Mouse (Mus musculus): ENCODE results near the gene Capn7. TPM values are rescaled to one million over a fixed set of nuclear protein-coding genes. Genes with fewer than 3 reads are reported as not detected.

Capn7 gene
- polyA plus RNA-seq, 1 experiment from 2014 or later: 41.4 TPM

GRCm38 (mm10) chr14:31388086-31388872 lies 51.8 kb downstream of the Capn7 start:
- 32% methylated on average over 13 of the region's 13 CpGs for WGBS
- H3K9me3 ChIP-seq: no peaks in the 10 kb centered on the region
- H3K27ac ChIP-seq: peak overlapping the region; percentile 75; the same call in 1 of the 2 replicates
- no peak overlapping the region for H3K4me3 ChIP-seq
- peaks cover 52% of the 10 kb centered on the region for H3K4me1 ChIP-seq
- peaks cover 10% of the 10 kb centered on the region for H3K36me3 ChIP-seq
- H3K27me3 ChIP-seq: no peaks in the 10 kb centered on the region
- ATAC-seq (ENCODE audit: low FRiP score, low read depth): no peak
- 0 out of 2 replicates have a peak overlapping the region, but pooled peaks have one; percentile 4 for H3K4me2 ChIP-seq (replicated peaks)
- H3K9ac ChIP-seq: 0 out of 2 replicates have a peak overlapping the region, but pooled peaks have one; percentile 39

- Histone ChIP-seq H3K36me3 (peaks cover 6% of the 10 kb centered on the region; the same call in 1 of the 2 replicates), H3K27ac (0 out of 2 replicates have a peak overlapping the region, but pooled peaks have one; percentile 15), H3K27me3 (no peaks in the 10 kb centered on the region), H3K9ac (no peak overlapping the region), H3K4me1 (peaks cover 46% of the 10 kb centered on the region), H3K4me3 (no peak overlapping the region), H3K9me3 (no peaks in the 10 kb centered on the region), H3K4me2 (replicated peaks) (no peak overlapping the region)
- 91% methylated on average over 8 of the region's 8 CpGs for WGBS
- no peak for ATAC-seq (ENCODE audit: low FRiP score, low read depth)
Measured at GRCm38 (mm10) chr14:31389421-31390147, 53.1 kb downstream of the Capn7 start.

- peaks cover 15% of the 10 kb centered on the region for H3K36me3 ChIP-seq
- H3K4me2 ChIP-seq (replicated peaks): no peak overlapping the region
- H3K27me3 ChIP-seq: no peaks in the 10 kb centered on the region
- no peak overlapping the region for H3K4me3 ChIP-seq
- H3K27ac ChIP-seq: no peak overlapping the region
- H3K4me1 ChIP-seq: peaks cover 26% of the 10 kb centered on the region
- H3K9me3 ChIP-seq: peaks cover 7% of the 10 kb centered on the region
- WGBS: 82% methylated on average over 5 of the region's 5 CpGs
- no peak overlapping the region for H3K9ac ChIP-seq
- no peak for ATAC-seq (ENCODE audit: low FRiP score, low read depth)
Measured at GRCm38 (mm10) chr14:31392300-31392699, 55.9 kb downstream of the Capn7 start.

GRCm38 (mm10) chr14:31392873-31393545 lies 56.6 kb downstream of the Capn7 start:
- peaks cover 7% of the 10 kb centered on the region for H3K9me3 ChIP-seq
- H3K9ac ChIP-seq: no peak overlapping the region
- WGBS: 80% methylated on average over 8 of the region's 8 CpGs
- no peak overlapping the region for H3K27ac ChIP-seq
- H3K36me3 ChIP-seq: peaks cover 11% of the 10 kb centered on the region
- no peak overlapping the region for H3K4me2 ChIP-seq (replicated peaks)
- peaks cover 25% of the 10 kb centered on the region for H3K4me1 ChIP-seq
- no peak for ATAC-seq (ENCODE audit: low FRiP score, low read depth)
- no peak overlapping the region for H3K4me3 ChIP-seq
- no peaks in the 10 kb centered on the region for H3K27me3 ChIP-seq

GRCm38 (mm10) chr14:31393546-31393890 lies 57.1 kb downstream of the Capn7 start:
- peaks cover 11% of the 10 kb centered on the region for H3K36me3 ChIP-seq
- no peak for ATAC-seq (ENCODE audit: low FRiP score, low read depth)
- H3K4me3 ChIP-seq: no peak overlapping the region
- peaks cover 7% of the 10 kb centered on the region for H3K9me3 ChIP-seq
- H3K27ac ChIP-seq: no peak overlapping the region
- WGBS: 73% methylated on average over 3 of the region's 3 CpGs
- H3K4me1 ChIP-seq: peaks cover 25% of the 10 kb centered on the region
- H3K27me3 ChIP-seq: no peaks in the 10 kb centered on the region
- H3K4me2 ChIP-seq (replicated peaks): no peak overlapping the region
- no peak overlapping the region for H3K9ac ChIP-seq

GRCm38 (mm10) chr14:31393936-31394630 lies 57.6 kb downstream of the Capn7 start:
- H3K4me2 ChIP-seq (replicated peaks): no peak overlapping the region
- peaks cover 25% of the 10 kb centered on the region; the same call in 1 of the 2 replicates for H3K4me1 ChIP-seq
- H3K27me3 ChIP-seq: no peaks in the 10 kb centered on the region
- H3K27ac ChIP-seq: no peak overlapping the region
- 81% methylated on average over 7 of the region's 7 CpGs for WGBS
- H3K4me3 ChIP-seq: no peak overlapping the region
- no peak for ATAC-seq (ENCODE audit: low FRiP score, low read depth)
- no peak overlapping the region for H3K9ac ChIP-seq
- peaks cover 11% of the 10 kb centered on the region for H3K36me3 ChIP-seq
- H3K9me3 ChIP-seq: peaks cover 7% of the 10 kb centered on the region

- Histone ChIP-seq H3K9ac (no peak overlapping the region), H3K9me3 (peaks cover 7% of the 10 kb centered on the region), H3K4me1 (peaks cover 23% of the 10 kb centered on the region; the same call in 1 of the 2 replicates), H3K27ac (no peak overlapping the region), H3K4me3 (no peak overlapping the region), H3K36me3 (peaks cover 11% of the 10 kb centered on the region), H3K27me3 (no peaks in the 10 kb centered on the region), H3K4me2 (replicated peaks) (no peak overlapping the region)
- WGBS: 97% methylated on average over 9 of the region's 9 CpGs
- no peak for ATAC-seq (ENCODE audit: low FRiP score, low read depth)
Measured at GRCm38 (mm10) chr14:31394822-31395532, 58.5 kb downstream of the Capn7 start.

- Histone ChIP-seq H3K36me3 (peaks cover 11% of the 10 kb centered on the region), H3K27me3 (no peaks in the 10 kb centered on the region), H3K27ac (no peak overlapping the region), H3K4me1 (peaks cover 29% of the 10 kb centered on the region; the same call in 1 of the 2 replicates), H3K4me3 (no peak overlapping the region), H3K4me2 (replicated peaks) (no peak overlapping the region), H3K9me3 (peaks cover 7% of the 10 kb centered on the region), H3K9ac (no peak overlapping the region)
- WGBS: 89% methylated on average over 7 of the region's 7 CpGs
- no peak for ATAC-seq (ENCODE audit: low FRiP score, low read depth)
Measured at GRCm38 (mm10) chr14:31395629-31396199, 59.3 kb downstream of the Capn7 start.

- no peak for ATAC-seq (ENCODE audit: low FRiP score, low read depth)
- Histone ChIP-seq H3K4me2 (replicated peaks) (no peak overlapping the region), H3K4me1 (peaks cover 30% of the 10 kb centered on the region; the same call in 1 of the 2 replicates), H3K36me3 (peaks cover 16% of the 10 kb centered on the region), H3K27ac (no peak overlapping the region), H3K4me3 (no peak overlapping the region), H3K9me3 (peaks cover 7% of the 10 kb centered on the region), H3K9ac (no peak overlapping the region), H3K27me3 (no peaks in the 10 kb centered on the region)
- WGBS: 93% methylated on average over 2 of the region's 2 CpGs
Measured at GRCm38 (mm10) chr14:31396428-31396827, 60.0 kb downstream of the Capn7 start.

GRCm38 (mm10) chr14:31397353-31397752 lies 60.9 kb downstream of the Capn7 start:
- Histone ChIP-seq H3K4me1 (peaks cover 30% of the 10 kb centered on the region; the same call in 1 of the 2 replicates), H3K4me2 (replicated peaks) (no peak overlapping the region), H3K27ac (no peak overlapping the region), H3K36me3 (peaks cover 18% of the 10 kb centered on the region), H3K9me3 (peaks cover 7% of the 10 kb centered on the region), H3K4me3 (no peak overlapping the region), H3K9ac (no peak overlapping the region), H3K27me3 (no peaks in the 10 kb centered on the region)
- 80% methylated on average over 12 of the region's 12 CpGs for WGBS
- no peak for ATAC-seq (ENCODE audit: low FRiP score, low read depth)
